Mouse (Mus musculus) inflammation-experienced regulatory T-cells, adult 6 months (primary cell): ENCODE results near the gene Syt9. TPM values are rescaled to one million over a fixed set of nuclear protein-coding genes. Genes with fewer than 3 reads are reported as not detected.

Experiments
- ATAC-seq: one replicate; pipeline ENCODE4 v1.8.0; 2017
- polyA plus RNA-seq, 3 experiments: library from polyadenylated mRNA; unstranded; fragments of 100-300 nt; shearing (Covaris generic); gene quantifications; one replicate each; pipeline ENCODE4 v1.2.1; 2017

Gene Syt9
- polyA plus RNA-seq, 3 experiments from 2014 or later, result not detected

DNA sequence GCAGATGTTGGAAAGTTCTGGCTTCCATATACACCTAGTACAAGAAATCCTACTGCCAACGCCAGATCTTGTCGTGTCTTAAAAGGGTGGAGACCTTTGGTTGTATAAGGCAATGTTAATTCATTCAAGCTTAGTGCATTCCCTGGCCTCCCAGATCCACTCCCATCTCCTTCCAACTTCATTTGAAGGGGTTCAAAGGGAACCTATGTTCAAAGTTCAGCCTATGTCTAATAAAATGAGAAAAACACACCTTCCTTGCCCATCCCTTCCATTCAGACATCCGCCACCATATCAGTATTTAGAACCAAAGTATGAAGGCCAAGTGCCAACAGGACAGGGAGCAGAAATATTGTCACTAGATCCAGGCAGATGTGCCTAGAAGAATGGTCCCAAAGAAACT lies 177.3 kb downstream of the Syt9 start:
- no peak for ATAC-seq

DNA sequence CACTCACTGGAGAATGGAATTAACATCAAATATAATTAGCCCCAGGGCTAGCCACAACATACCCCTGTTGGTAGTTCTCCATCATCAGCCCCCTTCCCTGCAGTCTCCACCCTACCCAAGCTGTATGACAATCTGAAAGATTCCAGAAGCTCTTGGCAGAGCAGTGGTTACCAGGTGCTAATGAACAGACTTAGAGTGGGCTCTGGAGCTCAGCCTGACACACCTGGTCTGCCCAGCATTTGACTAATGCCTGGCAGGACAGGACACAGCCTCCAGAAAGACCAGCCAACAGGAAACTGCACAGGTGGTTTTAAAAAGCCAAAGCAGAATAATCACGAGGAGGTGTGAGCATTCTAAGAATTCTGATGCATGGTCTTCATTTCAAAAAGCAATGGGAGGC lies 182.9 kb downstream of the Syt9 start:
- ATAC-seq, result no peak

DNA sequence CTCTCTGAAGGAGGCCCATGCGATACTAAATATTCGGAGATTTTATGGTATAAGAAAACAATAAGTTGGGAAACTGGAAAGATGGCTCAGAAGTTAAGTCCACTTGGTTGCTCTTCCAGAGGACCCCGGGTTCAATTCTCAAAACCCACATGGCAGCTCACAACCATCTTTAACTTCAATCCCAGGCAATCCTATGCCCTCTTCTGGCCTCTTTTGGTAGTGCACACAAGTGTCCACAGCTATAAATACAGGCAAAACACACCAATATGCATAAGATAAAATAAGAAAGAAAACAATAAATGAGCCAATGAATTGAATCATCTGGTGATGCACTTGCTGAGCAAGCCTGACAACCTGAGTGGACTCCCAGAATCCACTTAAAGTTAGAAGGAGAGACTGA lies 185.4 kb downstream of the Syt9 start:
- no peak for ATAC-seq

DNA sequence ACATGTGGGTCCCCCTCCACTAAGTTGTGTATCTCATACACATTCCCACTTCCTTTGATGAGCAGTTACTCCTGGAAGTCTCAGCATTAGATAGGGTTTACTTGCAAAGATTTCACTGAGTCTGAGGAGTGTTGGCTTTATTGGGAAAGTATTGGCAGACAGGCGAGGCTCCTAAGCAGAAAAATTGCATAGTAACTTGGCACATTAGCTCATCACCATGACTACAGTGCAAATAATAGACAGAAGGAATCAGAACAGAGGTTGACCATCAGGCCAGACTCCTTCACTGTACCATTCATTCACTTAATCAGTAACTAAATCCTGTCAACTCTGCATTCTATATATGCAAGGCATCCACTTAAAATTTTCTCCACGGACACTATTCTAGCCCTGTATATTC lies 190.1 kb downstream of the Syt9 start:
- no peak for ATAC-seq

DNA sequence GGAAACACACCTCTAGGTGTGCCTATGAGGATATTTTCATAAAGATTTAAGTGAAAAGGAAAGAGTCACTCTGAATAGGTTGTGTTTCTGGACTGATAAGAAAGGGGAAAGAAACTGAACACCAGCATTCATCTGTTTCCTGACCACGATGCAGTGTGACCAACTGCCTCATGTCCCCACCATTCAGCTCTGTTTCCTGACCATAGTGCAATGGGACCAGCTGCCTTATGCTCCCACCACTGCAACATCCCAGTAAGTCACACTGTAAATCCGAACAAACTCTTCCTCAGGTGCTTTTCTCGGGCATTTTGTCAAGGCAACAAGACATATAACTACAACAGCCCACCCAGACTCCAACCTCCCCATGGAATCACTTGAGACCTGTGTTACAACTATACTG lies 191.1 kb downstream of the Syt9 start:
- no peak for ATAC-seq

DNA sequence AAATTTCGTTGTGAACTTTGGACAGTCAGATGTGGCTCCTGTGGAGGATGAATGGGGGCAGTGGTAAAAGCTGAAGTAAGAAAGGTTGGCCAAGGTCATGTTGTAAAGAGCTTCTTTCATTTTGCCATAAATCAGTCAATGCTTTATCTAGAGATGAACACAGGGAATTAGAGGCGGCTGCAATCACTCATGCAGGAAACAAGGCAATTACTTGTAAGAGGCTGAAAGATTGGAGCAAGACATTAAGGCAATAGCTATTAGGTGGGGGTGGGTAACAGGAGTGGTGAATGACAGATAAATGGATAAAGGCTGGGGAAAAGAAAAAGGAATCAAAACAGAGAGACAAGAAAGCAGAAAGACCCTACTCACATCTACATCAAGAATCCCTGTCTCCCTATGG lies 193.2 kb downstream of the Syt9 start:
- no peak for ATAC-seq

DNA sequence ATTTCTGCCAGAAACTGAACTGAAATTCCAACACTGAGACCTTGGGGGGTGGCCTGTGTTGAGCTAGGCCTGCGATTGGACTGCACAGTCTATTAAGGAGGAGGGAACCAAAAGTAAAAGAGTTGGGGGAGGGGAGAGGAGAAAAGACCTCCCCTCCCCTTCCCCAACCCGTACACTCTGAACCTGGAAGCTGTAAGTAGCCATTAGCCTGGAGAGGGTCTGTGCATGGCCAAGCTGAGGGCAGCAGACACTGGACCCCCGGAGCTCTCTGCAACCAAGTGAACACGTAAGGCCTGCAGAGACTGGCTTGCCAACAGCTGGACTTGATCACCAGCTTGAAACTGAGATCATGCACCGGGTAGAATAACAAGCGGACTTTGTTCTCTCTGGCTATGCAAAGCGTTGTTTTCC lies 196.7 kb downstream of the Syt9 start, which contains the start of gene Olfml1:
Gene Olfml1 (plus strand): TSS at position 186 of the 411 bp plus-strand sequence.
- no peak for ATAC-seq

DNA sequence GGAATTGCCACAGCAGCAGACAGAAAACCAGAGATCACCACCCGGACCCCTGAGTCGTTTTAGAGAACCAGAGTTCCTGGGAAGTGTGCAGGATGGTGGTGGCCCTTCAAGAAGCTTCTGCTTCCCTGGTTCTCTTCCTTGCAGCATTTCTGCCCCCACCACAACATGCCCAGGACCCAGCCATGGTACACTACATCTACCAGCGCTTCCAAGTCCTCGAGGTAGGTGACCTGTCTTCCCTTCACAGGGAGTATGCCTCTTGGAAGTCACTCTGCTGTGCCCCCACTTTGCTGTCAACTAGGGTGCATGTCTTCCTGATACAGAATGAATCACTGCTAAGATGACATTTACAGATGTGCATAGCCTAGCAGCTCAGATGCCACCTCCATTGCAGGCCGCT lies 197.1 kb downstream of the Syt9 start:
- no peak for ATAC-seq

DNA sequence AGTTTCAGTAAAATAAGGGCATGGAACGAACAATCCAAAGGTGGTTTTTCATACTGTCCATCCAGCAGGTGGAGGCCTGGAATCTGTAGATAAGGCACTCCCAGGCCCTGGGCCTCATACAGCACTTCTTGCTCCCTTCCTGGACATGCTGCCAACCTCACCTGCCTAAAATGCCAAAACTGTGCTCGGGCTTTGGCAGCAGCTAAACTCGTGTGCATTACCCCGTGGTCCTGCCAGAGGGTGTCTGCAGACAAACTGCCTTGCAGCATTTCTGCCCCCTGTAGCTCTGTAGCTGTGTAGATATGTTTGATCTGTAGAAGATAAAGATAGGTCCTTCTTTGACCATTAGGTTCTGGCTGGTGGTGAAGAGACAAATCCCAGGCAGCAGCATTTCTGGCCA lies 198.4 kb downstream of the Syt9 start:
- no peak for ATAC-seq

DNA sequence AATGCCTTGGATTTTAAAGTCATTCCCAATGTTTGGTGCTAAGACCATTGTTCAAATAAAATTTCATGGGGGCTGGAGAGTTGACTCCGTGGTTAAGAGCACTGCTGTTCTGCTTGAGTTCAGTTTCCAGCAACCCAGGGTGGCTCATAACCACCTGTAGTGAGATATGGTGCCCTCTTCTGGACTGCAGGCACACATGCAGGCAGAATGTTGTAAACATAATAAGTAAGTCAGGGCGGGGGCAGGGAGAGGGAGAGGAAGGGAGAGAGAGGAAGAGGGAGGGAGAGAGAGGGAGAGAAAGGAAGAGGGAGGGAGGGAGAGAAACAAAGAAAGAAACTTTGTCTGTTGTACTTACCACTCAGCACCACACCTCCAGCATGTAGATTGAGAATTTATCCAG lies 203.3 kb downstream of the Syt9 start:
- no peak for ATAC-seq

DNA sequence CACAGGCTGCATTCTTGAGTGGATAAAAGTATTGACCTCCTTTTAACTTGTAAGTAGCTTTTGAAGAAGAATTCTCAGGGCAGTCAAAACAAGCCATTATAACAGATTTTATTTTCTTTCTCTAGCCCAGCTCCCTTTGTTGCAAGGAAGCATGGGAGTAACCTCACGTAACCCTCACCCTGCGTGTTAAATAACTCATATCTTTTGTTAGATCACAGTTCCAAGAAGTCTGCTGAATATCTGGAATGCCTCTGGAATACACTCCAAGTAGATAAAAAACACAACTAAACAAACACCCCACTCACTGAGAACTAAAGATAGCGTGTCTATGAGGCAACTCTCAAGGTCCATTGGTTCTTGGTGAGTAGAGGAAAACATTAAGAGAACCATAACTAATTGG lies 203.7 kb downstream of the Syt9 start:
- ATAC-seq, result no peak

DNA sequence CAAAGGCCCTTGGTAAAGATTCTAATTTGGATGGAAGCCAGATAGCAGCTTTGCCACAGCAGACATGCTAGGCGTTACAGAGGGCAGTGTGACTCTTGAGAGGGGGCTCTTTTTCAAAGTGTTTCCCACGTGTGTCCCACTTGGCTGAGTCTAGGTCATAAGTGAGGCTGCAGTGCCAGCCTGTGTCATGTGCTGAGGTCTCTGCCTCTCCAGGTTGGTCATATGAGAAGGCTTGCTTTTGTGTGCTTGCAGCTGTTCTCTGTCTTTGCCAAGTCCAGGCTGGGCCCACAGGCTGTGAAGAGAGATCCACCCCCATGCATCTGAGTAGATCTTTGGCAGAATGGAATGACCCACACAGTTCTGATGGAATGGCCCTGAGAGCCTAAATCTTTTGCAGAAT lies 222.1 kb downstream of the Syt9 start:
- ATAC-seq, result no peak

DNA sequence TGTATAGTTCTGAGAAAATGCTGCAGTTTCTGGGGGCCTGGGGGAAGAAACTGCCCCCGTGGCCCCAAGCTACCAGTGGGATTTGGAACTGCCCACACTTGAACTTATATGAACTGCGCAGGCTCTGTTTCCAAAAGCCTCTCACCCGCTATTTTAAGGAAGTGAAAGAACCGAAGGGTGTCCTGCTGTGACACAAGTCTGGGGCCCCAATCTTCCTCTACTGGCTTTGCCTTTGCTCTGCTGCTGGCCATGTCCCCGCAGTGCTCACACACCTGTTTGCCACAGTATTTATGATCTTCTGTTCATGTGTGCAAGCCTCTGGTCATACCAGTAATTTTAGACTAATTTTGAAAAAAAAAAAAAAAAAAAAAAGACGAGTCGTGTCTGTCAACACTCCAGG lies 223.4 kb downstream of the Syt9 start:
- ATAC-seq, result peak; percentile 9

DNA sequence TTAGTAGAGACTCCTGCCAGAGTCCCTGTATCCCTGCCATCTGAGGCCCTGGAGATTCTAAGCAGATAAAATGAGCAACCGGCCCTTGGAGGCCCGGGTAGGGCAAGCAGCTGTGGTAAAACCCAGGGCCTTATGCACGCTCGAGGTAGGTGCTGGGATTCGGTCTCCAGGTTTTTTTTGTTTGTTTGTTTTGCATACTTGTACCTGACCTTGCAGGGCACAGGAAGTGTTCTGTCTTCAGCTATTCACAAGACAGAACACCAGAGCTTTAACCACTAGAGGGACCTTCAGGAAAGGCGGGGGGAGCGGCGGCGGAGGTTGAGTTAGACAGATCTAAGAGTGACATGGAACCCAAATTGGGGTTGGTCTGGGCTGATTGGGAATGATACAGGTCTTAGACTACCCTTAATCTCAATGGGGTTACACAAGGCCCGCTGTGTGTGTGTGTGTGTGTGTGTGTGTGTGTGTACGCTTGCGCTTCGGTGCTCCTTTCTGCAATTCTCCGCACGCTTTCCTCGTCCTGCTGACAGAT lies 223.9 kb downstream of the Syt9 start:
- ATAC-seq, result peak; percentile 69

DNA sequence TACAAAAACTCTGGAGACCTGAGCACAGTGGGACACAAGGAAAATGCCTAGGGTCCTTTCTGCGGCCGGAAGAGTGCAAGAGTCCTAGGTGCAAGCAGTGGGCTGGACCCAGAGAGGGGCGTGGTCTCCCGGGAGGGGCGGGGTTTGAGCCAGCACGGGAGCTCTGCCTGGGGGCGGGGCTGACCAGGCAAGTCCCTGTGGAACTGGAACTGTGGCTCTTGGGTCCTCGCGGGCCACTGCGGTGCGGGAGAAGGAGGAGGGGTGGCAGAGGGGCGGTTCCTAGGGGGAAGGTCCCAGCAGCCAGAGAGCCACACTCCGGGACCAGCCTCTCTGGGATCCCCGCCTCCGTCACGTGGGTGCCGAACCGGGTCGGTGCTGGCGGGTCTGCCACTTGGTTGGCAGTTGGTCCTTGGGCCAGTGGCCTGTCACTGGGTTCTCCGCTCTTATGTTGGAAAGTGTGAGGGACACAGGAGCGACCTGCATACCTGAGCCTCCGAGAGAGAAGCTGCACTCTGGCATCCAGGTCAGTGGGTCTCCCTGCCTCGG lies 224.4 kb downstream of the Syt9 start, which contains the start of gene Ppfibp2:
Gene Ppfibp2 (plus strand): TSS at position 351 of the 546 bp plus-strand sequence.
- ATAC-seq, result peak; percentile 77

DNA sequence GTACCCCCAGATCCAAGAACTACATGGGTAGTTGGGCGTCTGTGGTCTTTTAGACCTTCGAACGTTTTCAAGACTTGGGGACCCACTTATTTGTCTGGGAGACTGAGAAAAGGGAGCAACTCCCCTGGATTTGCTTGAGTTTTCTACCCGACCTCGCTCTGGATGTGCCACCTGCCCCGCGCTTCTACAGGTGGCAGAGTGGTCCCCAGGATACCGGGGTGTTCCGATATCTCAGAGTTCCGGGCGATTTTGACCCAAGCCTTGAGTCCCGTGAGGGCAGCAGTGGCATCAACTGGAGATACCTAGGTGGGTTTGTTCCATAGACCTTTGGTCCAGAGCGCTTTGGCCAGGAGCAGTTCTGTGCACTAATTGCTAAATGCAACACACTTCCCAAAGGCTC lies 224.9 kb downstream of the Syt9 start:
- no peak for ATAC-seq

DNA sequence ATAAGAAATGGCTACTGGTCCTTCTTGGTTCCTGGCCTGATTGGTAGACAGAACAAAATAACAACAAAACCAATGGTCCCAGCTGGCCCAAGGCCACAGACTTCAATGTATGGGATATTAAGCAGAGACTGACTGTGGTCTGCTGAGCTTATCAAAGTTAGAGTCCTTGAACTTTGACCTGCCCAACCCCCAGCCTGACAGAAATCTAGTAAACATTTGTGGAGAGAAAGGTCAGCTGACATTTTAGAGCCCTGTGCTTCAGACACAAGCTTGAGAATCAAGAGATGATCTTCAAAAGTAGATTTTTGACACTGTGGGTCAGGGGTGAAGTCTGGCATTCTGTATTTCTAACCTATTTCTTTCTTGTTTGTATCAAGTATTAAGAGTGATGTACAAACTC lies 226.2 kb downstream of the Syt9 start:
- ATAC-seq, result no peak

DNA sequence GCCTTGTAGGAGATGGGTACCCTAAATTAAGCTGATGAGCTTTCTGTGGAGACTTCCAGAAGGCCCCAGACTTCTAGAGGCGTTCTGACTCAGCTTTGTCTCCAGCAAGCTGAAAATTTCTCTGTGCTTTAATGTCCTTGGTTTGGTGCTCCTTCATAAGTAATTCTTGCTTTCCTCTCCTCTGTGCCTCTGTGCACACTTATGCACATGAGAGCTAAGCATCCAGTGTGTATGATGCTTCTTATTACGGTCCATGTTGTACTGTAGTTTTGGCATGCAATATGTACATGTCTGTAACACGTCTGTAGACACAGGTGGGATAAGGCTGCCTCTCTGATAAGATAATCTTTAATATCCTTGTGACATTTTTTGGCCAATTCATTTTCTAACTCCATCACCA lies 227.4 kb downstream of the Syt9 start:
- ATAC-seq, result no peak

Other genes with a start within 250 kb of the Syt9 start
- gene Olfr715, start 239.6 kb upstream of the Syt9 start, polyA plus RNA-seq, result not detected
- gene Olfr716, start 232.4 kb upstream of the Syt9 start, polyA plus RNA-seq, result not detected
- gene Nlrp14, start 203.7 kb upstream of the Syt9 start, polyA plus RNA-seq, result not detected
- gene Rbmxl2, start 161.3 kb upstream of the Syt9 start, polyA plus RNA-seq, result not detected
- gene Olfml1, start 196.7 kb downstream of the Syt9 start, polyA plus RNA-seq, result not detected
- gene Ppfibp2, start 224.5 kb downstream of the Syt9 start, polyA plus RNA-seq, result under 1 TPM; 0.47 to 0.63 (median 0.57) TPM